Mouse (Mus musculus): ENCODE measurements around the gene Rgs3. TPM values are rescaled to one million over a fixed set of nuclear protein-coding genes. Genes with fewer than 3 reads are reported as not detected.

Rgs3 gene
- polyA plus RNA-seq, 1 experiment, result 43.1 TPM

DNA sequence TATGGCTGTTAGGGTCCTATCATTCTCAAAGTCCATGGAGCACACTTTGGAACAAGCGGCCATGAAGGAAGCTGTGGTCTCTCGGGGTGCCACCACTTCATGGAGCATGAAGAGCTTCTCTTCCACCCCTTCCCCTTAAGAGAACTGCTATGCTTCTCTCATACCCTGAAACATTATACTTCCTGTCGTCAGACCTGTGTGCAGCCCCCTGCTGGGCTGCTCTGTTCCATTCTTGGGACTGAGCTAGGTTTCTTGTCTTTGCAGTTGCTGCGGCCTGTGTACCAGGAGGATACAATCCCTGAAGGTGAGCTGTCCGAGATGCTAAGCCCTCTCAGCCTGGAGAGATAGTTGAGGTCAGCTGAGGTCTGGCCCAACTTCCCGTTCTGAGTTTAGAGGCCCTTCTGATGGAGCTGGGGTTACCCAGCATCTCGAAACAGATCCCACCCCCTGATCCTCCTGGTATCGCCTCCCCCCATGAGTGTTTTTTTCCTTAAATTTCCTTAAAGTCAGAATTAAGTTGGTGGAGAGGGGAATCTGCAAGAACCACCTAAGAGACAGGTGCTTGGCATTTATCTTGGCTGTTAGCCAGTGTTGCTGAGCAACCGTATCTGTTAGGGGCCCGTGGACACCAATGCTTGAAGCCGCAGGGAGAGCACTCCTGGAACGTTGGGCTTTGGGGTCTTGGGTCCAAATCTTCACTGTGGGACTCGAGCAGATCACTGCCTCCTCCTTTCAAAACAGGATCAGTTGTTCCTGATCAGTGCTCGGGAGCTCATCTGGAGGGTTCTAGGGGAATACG lies 66.8 kb downstream of the Rgs3 start:
- Histone ChIP-seq H3K36me3 (ENCODE audit: control insufficient read depth, insufficient read depth, low read length) (no peaks in the 10 kb centered on the region), H3K4me1 (ENCODE audit: control insufficient read depth, insufficient read depth, low read length) (0 out of 2 replicates have a peak, but pooled peaks cover 8% of the 10 kb centered on the region), H3K4me3 (ENCODE audit: insufficient read depth, low read depth, low read length) (no peak overlapping the region), H3K27me3 (replicated peaks; ENCODE audit: control insufficient read depth, insufficient read depth, low read length) (no peaks in the 10 kb centered on the region), H3K27ac (ENCODE audit: insufficient read depth, low read depth, low read length) (no peak overlapping the region)
- TF ChIP-seq POLR2A (IDR thresholded peaks at IDR 0.05; ENCODE audit: low read depth, low read length) (no peak), CTCF (conservative IDR thresholded peaks at IDR 0.05; ENCODE audit: insufficient read depth, insufficient read length, low read depth, low read length) (no peak)
- DNase-seq, result no peak
- 81% methylated on average over 15 of the region's 15 CpGs for WGBS

DNA sequence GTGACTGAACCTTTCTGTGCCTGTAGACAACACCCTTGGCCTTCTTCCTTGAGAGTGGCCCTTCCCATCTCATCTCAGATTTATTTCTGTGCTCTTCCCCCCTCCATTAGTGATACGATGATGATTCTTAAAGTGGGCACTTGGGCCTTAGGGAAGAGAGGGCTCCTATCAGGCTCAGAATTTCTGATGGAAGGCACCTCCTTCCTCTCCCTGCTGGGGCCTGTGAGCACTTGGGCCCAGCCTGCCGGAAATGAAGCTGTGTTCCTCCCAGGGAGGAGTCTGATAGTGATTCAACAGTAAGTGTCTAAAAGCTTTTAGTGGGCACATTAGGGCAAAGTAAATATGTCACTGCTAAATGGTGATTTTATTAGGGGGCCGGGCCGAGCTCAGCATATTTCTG lies 67.7 kb downstream of the Rgs3 start:
- H3K27ac ChIP-seq (ENCODE audit: insufficient read depth, low read depth, low read length), result no peak overlapping the region
- 0 out of 2 replicates have a peak, but pooled peaks cover 8% of the 10 kb centered on the region for H3K4me1 ChIP-seq (ENCODE audit: control insufficient read depth, insufficient read depth, low read length)
- H3K4me3 ChIP-seq (ENCODE audit: insufficient read depth, low read depth, low read length), result no peak overlapping the region
- 65% methylated on average over 4 of the region's 4 CpGs for WGBS
- peak; percentile 40 for DNase-seq
- H3K36me3 ChIP-seq (ENCODE audit: control insufficient read depth, insufficient read depth, low read length), result no peaks in the 10 kb centered on the region
- H3K27me3 ChIP-seq (replicated peaks; ENCODE audit: control insufficient read depth, insufficient read depth, low read length), result no peaks in the 10 kb centered on the region
- TF ChIP-seq CTCF (conservative IDR thresholded peaks at IDR 0.05; ENCODE audit: insufficient read depth, insufficient read length, low read depth, low read length), result no peak
- no peak for TF ChIP-seq POLR2A (IDR thresholded peaks at IDR 0.05; ENCODE audit: low read depth, low read length)

DNA sequence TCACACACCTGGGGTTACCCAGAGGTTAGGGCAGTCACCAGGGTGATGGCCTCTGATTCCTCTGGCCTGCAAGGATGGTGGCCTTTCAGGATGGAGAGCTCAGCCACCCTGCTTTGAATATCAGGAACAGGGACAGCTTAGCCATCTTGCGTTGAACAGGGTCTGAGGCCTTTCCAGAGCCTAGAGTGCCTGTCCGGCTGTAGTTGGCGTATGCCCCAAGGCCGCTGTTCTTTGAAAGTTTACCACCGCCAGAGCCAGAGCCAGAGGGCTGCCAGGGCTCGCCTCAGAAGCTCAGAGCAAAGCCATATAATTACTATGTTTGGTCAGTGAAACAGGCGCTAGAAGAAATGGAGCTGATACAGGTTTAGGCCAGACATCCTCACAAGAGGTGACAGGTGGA lies 68.9 kb downstream of the Rgs3 start:
- Histone ChIP-seq H3K36me3 (ENCODE audit: control insufficient read depth, insufficient read depth, low read length) (no peaks in the 10 kb centered on the region), H3K27ac (ENCODE audit: insufficient read depth, low read depth, low read length) (no peak overlapping the region), H3K27me3 (replicated peaks; ENCODE audit: control insufficient read depth, insufficient read depth, low read length) (no peaks in the 10 kb centered on the region), H3K4me1 (ENCODE audit: control insufficient read depth, insufficient read depth, low read length) (0 out of 2 replicates have a peak, but pooled peaks cover 8% of the 10 kb centered on the region), H3K4me3 (ENCODE audit: insufficient read depth, low read depth, low read length) (no peak overlapping the region)
- DNase-seq, result no peak
- no peak for TF ChIP-seq POLR2A (IDR thresholded peaks at IDR 0.05; ENCODE audit: low read depth, low read length)
- TF ChIP-seq CTCF (conservative IDR thresholded peaks at IDR 0.05; ENCODE audit: insufficient read depth, insufficient read length, low read depth, low read length), result no peak
- WGBS, result 90% methylated on average over 7 of the region's 7 CpGs

DNA sequence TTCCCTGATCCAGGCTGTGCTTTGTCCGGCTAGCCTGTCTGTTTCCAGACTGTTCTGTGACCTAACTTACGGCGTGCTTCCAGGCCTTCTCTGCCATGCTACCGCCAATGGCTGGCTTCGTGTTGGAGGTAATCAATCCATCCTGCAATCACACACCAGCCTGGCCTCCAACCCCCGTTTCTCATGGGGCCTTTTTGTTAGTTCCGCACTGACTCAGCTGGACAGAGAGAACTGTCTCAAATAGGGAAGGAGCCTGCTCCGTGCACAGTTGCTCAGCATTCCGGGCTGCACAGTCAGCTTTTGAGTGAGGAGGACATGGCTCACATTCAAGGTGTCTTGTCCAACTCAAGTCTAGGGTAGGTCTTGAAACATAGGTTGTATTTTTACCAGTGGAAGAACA lies 69.8 kb downstream of the Rgs3 start:
- no peaks in the 10 kb centered on the region for H3K27me3 ChIP-seq (replicated peaks; ENCODE audit: control insufficient read depth, insufficient read depth, low read length)
- TF ChIP-seq CTCF (conservative IDR thresholded peaks at IDR 0.05; ENCODE audit: insufficient read depth, insufficient read length, low read depth, low read length) (no peak), POLR2A (IDR thresholded peaks at IDR 0.05; ENCODE audit: low read depth, low read length) (no peak)
- H3K27ac ChIP-seq (ENCODE audit: insufficient read depth, low read depth, low read length), result no peak overlapping the region
- WGBS, result 79% methylated on average over 9 of the region's 9 CpGs
- no peak overlapping the region for H3K4me3 ChIP-seq (ENCODE audit: insufficient read depth, low read depth, low read length)
- no peak for DNase-seq
- 0 out of 2 replicates have a peak, but pooled peaks cover 8% of the 10 kb centered on the region for H3K4me1 ChIP-seq (ENCODE audit: control insufficient read depth, insufficient read depth, low read length)
- H3K36me3 ChIP-seq (ENCODE audit: control insufficient read depth, insufficient read depth, low read length), result no peaks in the 10 kb centered on the region

DNA sequence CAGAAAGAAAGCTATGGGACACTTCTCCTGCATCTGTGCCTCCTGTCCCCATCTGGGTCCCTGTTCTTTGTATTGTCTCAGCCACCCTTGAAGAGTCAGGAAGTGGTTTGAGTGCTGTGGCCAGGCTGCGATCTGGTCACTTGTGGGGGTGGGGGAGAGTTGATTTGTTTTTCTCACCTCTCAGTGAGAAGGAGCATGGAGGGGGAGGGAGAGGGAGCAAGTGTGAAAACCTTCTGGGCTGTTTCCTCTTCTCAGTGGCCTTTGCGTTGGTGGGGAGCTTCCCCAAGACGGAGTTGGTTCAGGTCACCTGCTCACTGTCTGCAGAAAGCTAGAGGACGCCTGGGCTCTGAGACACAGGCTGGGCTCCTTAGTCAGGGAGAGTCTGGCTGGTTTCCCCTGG lies 70.3 kb downstream of the Rgs3 start:
- no peaks in the 10 kb centered on the region for H3K36me3 ChIP-seq (ENCODE audit: control insufficient read depth, insufficient read depth, low read length)
- 0 out of 2 replicates have a peak, but pooled peaks cover 8% of the 10 kb centered on the region for H3K4me1 ChIP-seq (ENCODE audit: control insufficient read depth, insufficient read depth, low read length)
- H3K4me3 ChIP-seq (ENCODE audit: insufficient read depth, low read depth, low read length), result no peak overlapping the region
- no peak for DNase-seq
- TF ChIP-seq CTCF (conservative IDR thresholded peaks at IDR 0.05; ENCODE audit: insufficient read depth, insufficient read length, low read depth, low read length) (no peak), POLR2A (IDR thresholded peaks at IDR 0.05; ENCODE audit: low read depth, low read length) (no peak)
- no peak overlapping the region for H3K27ac ChIP-seq (ENCODE audit: insufficient read depth, low read depth, low read length)
- no peaks in the 10 kb centered on the region for H3K27me3 ChIP-seq (replicated peaks; ENCODE audit: control insufficient read depth, insufficient read depth, low read length)
- WGBS, result 52% methylated on average over 4 of the region's 4 CpGs

DNA sequence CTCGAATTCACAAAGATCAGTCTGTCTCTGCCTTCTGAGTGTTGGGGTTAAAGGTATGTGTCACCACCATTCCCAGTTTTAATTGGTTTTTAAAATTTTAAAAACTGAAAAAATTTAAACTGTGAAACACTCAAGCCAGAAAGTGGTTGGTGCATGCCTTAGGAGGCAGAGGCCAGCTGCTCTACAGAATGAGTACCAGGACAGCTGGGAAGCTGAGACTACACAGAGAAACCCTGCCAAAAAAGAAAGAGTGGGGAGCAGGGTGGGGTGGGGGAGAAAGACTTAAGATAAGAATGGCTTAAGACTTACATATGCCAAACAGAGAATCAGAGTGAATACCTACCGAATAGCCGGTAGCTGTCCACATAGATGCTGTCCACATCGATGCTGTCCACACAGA lies 73.6 kb downstream of the Rgs3 start:
- H3K27ac ChIP-seq (ENCODE audit: insufficient read depth, low read depth, low read length), result no peak overlapping the region
- WGBS, result 96% methylated on average over 4 of the region's 4 CpGs

DNA sequence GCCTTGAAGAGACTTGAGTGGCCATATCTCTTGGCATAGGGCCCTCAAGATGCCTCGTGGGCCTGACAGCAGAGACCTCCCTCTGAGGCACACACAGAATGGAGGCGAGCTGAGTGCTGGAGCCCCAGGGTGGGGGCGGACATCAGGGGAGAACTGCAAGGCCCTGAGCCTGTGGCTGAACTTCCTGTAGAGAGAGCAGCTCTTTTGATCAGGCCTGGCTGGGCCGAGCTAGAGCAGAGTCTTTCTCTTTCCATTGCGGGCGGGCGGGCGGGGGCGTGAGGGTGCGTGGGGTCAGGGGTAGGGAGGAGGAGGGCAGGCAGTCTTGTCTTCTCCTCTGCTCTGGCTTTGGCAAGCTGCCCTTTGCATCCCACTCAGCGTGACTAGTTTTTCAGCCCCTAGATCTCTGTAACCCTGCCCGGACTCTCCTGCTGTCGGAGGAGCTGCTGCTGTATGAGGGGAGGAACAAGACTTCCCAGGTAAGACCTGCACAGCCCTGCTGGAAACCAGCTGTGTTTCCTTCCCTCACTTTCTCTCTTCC lies 74.5 kb downstream of the Rgs3 start:
- 52% methylated on average over 13 of the region's 13 CpGs for WGBS
- Histone ChIP-seq H3K27me3 (replicated peaks; ENCODE audit: control insufficient read depth, insufficient read depth, low read length) (no peaks in the 10 kb centered on the region), H3K36me3 (ENCODE audit: control insufficient read depth, insufficient read depth, low read length) (no peaks in the 10 kb centered on the region), H3K27ac (ENCODE audit: insufficient read depth, low read depth, low read length) (peak overlapping the region; percentile 11; the same call in 1 of the 2 replicates), H3K4me3 (ENCODE audit: insufficient read depth, low read depth, low read length) (no peak overlapping the region), H3K4me1 (ENCODE audit: control insufficient read depth, insufficient read depth, low read length) (peaks cover 11% of the 10 kb centered on the region; the same call in 1 of the 2 replicates)
- TF ChIP-seq CTCF (conservative IDR thresholded peaks at IDR 0.05; ENCODE audit: insufficient read depth, insufficient read length, low read depth, low read length), result no peak
- no peak for TF ChIP-seq POLR2A (IDR thresholded peaks at IDR 0.05; ENCODE audit: low read depth, low read length)
- DNase-seq, result peak; percentile 56

More for the DNA sequence above, 73.6 kb downstream of the Rgs3 start:
- DNase-seq, result no peak
- no peak overlapping the region for H3K4me3 ChIP-seq (ENCODE audit: insufficient read depth, low read depth, low read length)
- no peaks in the 10 kb centered on the region for H3K36me3 ChIP-seq (ENCODE audit: control insufficient read depth, insufficient read depth, low read length)
- H3K4me1 ChIP-seq (ENCODE audit: control insufficient read depth, insufficient read depth, low read length), result peaks cover 11% of the 10 kb centered on the region; the same call in 1 of the 2 replicates
- TF ChIP-seq CTCF (conservative IDR thresholded peaks at IDR 0.05; ENCODE audit: insufficient read depth, insufficient read length, low read depth, low read length) (no peak), POLR2A (IDR thresholded peaks at IDR 0.05; ENCODE audit: low read depth, low read length) (no peak)
- H3K27me3 ChIP-seq (replicated peaks; ENCODE audit: control insufficient read depth, insufficient read depth, low read length), result no peaks in the 10 kb centered on the region

Data from kidney, adult 2 months (tissue).